Mouse (Mus musculus) cortical plate, adult 2 months (tissue): ENCODE results near the gene Wrap73.

ENCODE experiments used
- CTCF ChIP-seq: fragments of 200-500 bp; IDR thresholded peaks from 2 replicates; pipeline ENCODE4 v1.5.1; 2011; ENCODE audit warnings: mild to moderate bottlenecking, control low read depth, low read length; ENCODE audit not compliant: insufficient read depth; ENCODE audit errors: extremely low read depth
- POLR2A ChIP-seq: fragments of 200-500 bp; IDR thresholded peaks from 2 replicates; pipeline ENCODE4 v1.6.1; 2011; ENCODE audit warnings: mild to moderate bottlenecking, low read length, control low read depth; ENCODE audit not compliant: insufficient read depth; ENCODE audit errors: extremely low read depth

- TF ChIP-seq CTCF (no peak), POLR2A (no peak)
Measured at GRCm38 (mm10) chr4:154137139-154137538, 5.0 kb upstream of the Wrap73 start.
